Mouse (Mus musculus): Measurements from ENCODE around the gene Gm12253. TPM values are rescaled to one million over a fixed set of nuclear protein-coding genes. Genes with fewer than 3 reads are reported as not detected.

Gm12253 gene
- polyA plus RNA-seq (2015; fragmentation: Nextera tagmentation; extraction: Ambion mirVana) = not detected in 2 replicates

DNA sequence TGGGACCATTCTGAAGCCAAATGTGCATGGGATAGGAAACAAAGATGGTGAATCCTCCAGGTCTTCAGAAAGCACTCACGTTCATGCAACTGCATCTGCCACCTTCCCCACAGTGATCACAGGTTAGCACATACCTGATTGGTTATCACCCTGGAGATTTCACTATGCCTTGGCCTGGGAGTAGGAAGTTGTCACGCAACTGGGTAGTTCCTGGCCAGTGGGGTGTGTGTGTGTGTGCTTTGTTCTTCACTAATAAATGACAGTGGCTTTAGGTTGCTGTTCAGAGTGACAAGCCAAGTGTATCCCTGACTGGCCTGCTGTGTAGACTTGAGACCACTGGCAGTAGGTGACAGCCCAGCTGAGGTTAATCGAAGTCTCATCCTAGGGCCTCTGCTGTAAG lies at the start of gene Gm12253:
Gm12253 (plus strand) TSS at position 301 of the 400 bp plus-strand sequence.
- H3K27ac ChIP-seq (replicated peaks) = no peak within 1 kb of the TSS
- WGBS (ENCODE audit: insufficient replicate concordance) = 59% methylated on average over 3 of the region's 3 CpGs
- H3K4me3 ChIP-seq (replicated peaks) = no peak within 1 kb of the TSS
- ATAC-seq (ENCODE audit: insufficient read depth) = no peak
- H3K9me3 ChIP-seq (replicated peaks) = no peaks in the 10 kb centered on the region
- H3K4me1 ChIP-seq (replicated peaks) = no peaks in the 10 kb centered on the region
- H3K27me3 ChIP-seq = no peaks in the 10 kb centered on the region; the same call in 1 of the 2 replicates
- no peaks in the 10 kb centered on the region for H3K36me3 ChIP-seq (replicated peaks)
- H3K4me2 ChIP-seq = no peak within 1 kb of the TSS
- H3K9ac ChIP-seq = no peak within 1 kb of the TSS

- Histone ChIP-seq H3K27ac (replicated peaks) (no peak overlapping the region), H3K9ac (no peak overlapping the region), H3K9me3 (replicated peaks) (no peaks in the 10 kb centered on the region), H3K36me3 (replicated peaks) (no peaks in the 10 kb centered on the region), H3K4me2 (no peak overlapping the region), H3K4me1 (replicated peaks) (no peaks in the 10 kb centered on the region), H3K4me3 (replicated peaks) (no peak overlapping the region), H3K27me3 (peaks cover 9% of the 10 kb centered on the region; the same call in 1 of the 2 replicates)
- ATAC-seq (ENCODE audit: insufficient read depth) = no peak
- WGBS (ENCODE audit: insufficient replicate concordance) = 44% methylated on average over 6 of the region's 6 CpGs
Measured at GRCm38 (mm10) chr11:58399985-58400645, 32.2 kb upstream of the Gm12253 start.

DNA sequence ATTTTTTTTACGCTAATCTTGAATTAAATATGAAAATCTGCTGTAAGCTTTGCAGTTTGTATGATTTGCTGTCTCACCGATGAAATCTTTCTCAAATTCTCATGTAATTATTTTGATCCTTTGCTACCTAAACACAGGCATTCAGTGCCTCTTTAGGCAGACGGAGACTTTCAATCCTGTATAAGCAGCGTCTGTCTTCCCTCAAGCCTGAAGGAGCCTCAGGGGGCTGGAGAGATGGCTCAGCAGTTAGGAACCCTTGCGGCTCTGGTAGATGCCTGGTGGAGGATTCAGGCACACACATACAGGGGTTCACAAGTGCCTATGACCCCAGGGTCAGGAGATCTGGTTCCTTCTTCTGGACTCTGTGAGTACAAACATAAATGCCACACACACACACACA lies 31.7 kb upstream of the Gm12253 start:
- H3K27me3 ChIP-seq = peaks cover 9% of the 10 kb centered on the region; the same call in 1 of the 2 replicates
- no peak overlapping the region for H3K4me3 ChIP-seq (replicated peaks)
- no peak overlapping the region for H3K4me2 ChIP-seq
- H3K9me3 ChIP-seq (replicated peaks) = no peaks in the 10 kb centered on the region
- H3K9ac ChIP-seq = no peak overlapping the region
- H3K36me3 ChIP-seq (replicated peaks) = no peaks in the 10 kb centered on the region
- ATAC-seq (ENCODE audit: insufficient read depth) = no peak
- H3K27ac ChIP-seq (replicated peaks) = no peak overlapping the region
- WGBS (ENCODE audit: insufficient replicate concordance) = 53% methylated on average over 5 of the region's 5 CpGs
- H3K4me1 ChIP-seq (replicated peaks) = no peaks in the 10 kb centered on the region

- H3K27me3 ChIP-seq = no peaks in the 10 kb centered on the region; the same call in 1 of the 2 replicates
- H3K4me3 ChIP-seq (replicated peaks) = no peak overlapping the region
- 71% methylated on average over 3 of the region's 3 CpGs for WGBS (ENCODE audit: insufficient replicate concordance)
Measured at GRCm38 (mm10) chr11:58408066-58408465, 24.3 kb upstream of the Gm12253 start.

GRCm38 (mm10) chr11:58418336-58418735 lies 14.0 kb upstream of the Gm12253 start:
- Histone ChIP-seq H3K36me3 (replicated peaks) (no peaks in the 10 kb centered on the region), H3K4me1 (replicated peaks) (no peaks in the 10 kb centered on the region), H3K4me3 (replicated peaks) (no peak overlapping the region), H3K9me3 (replicated peaks) (no peaks in the 10 kb centered on the region), H3K27me3 (0 out of 2 replicates have a peak, but pooled peaks cover 3% of the 10 kb centered on the region), H3K27ac (replicated peaks) (no peak overlapping the region), H3K9ac (no peak overlapping the region), H3K4me2 (no peak overlapping the region)
- ATAC-seq (ENCODE audit: insufficient read depth) = no peak
- 67% methylated on average over 3 of the region's 3 CpGs for WGBS (ENCODE audit: insufficient replicate concordance)

More at GRCm38 (mm10) chr11:58408066-58408465, 24.3 kb upstream of the Gm12253 start:
- H3K36me3 ChIP-seq (replicated peaks) = no peaks in the 10 kb centered on the region
- no peaks in the 10 kb centered on the region for H3K4me1 ChIP-seq (replicated peaks)
- H3K9me3 ChIP-seq (replicated peaks) = no peaks in the 10 kb centered on the region
- no peak overlapping the region for H3K27ac ChIP-seq (replicated peaks)
- H3K4me2 ChIP-seq = no peak overlapping the region
- H3K9ac ChIP-seq = no peak overlapping the region
- no peak for ATAC-seq (ENCODE audit: insufficient read depth)

- no peak for ATAC-seq (ENCODE audit: insufficient read depth)
- no peak within 1 kb of the TSS for H3K9ac ChIP-seq
- H3K27me3 ChIP-seq = 0 out of 2 replicates have a peak, but pooled peaks cover 3% of the 10 kb centered on the region
- H3K4me1 ChIP-seq (replicated peaks) = no peaks in the 10 kb centered on the region
- no peaks in the 10 kb centered on the region for H3K36me3 ChIP-seq (replicated peaks)
- H3K9me3 ChIP-seq (replicated peaks) = no peaks in the 10 kb centered on the region
- H3K4me2 ChIP-seq = no peak within 1 kb of the TSS
- no peak within 1 kb of the TSS for H3K4me3 ChIP-seq (replicated peaks)
- 50% methylated on average over 1 of the region's 1 CpGs for WGBS (ENCODE audit: insufficient replicate concordance)
- H3K27ac ChIP-seq (replicated peaks) = no peak within 1 kb of the TSS
Measured at GRCm38 (mm10) chr11:58420815-58421214, 11.5 kb upstream of the Gm12253 start, which contains the start of gene 1810065E05Rik. Gene 1810065E05Rik (plus strand): TSS chr11:58421111.

- H3K27ac ChIP-seq (replicated peaks) = no peak overlapping the region
- H3K36me3 ChIP-seq (replicated peaks) = no peaks in the 10 kb centered on the region
- H3K4me2 ChIP-seq = no peak overlapping the region
- H3K4me1 ChIP-seq (replicated peaks) = no peaks in the 10 kb centered on the region
- 28% methylated on average over 5 of the region's 5 CpGs for WGBS (ENCODE audit: insufficient replicate concordance)
- no peaks in the 10 kb centered on the region for H3K27me3 ChIP-seq
- H3K9ac ChIP-seq = no peak overlapping the region
- no peak for ATAC-seq (ENCODE audit: insufficient read depth)
- no peak overlapping the region for H3K4me3 ChIP-seq (replicated peaks)
- H3K9me3 ChIP-seq (replicated peaks) = no peaks in the 10 kb centered on the region
Measured at GRCm38 (mm10) chr11:58437866-58438265, 5.5 kb downstream of the Gm12253 start.

- no peaks in the 10 kb centered on the region for H3K36me3 ChIP-seq (replicated peaks)
- ATAC-seq (ENCODE audit: insufficient read depth) = no peak
- no peak within 1 kb of the TSS for H3K4me2 ChIP-seq
- H3K9ac ChIP-seq = no peak within 1 kb of the TSS
- no peak within 1 kb of the TSS for H3K27ac ChIP-seq (replicated peaks)
- H3K4me3 ChIP-seq (replicated peaks) = no peak within 1 kb of the TSS
- 77% methylated on average over 9 of the region's 9 CpGs for WGBS (ENCODE audit: insufficient replicate concordance)
- H3K27me3 ChIP-seq = no peaks in the 10 kb centered on the region
- no peaks in the 10 kb centered on the region for H3K9me3 ChIP-seq (replicated peaks)
- H3K4me1 ChIP-seq (replicated peaks) = no peaks in the 10 kb centered on the region
Measured at GRCm38 (mm10) chr11:58452759-58453158, 20.4 kb downstream of the Gm12253 start, which contains the start of gene Lypd9. Gene Lypd9 (minus strand): TSS chr11:58452923.

DNA sequence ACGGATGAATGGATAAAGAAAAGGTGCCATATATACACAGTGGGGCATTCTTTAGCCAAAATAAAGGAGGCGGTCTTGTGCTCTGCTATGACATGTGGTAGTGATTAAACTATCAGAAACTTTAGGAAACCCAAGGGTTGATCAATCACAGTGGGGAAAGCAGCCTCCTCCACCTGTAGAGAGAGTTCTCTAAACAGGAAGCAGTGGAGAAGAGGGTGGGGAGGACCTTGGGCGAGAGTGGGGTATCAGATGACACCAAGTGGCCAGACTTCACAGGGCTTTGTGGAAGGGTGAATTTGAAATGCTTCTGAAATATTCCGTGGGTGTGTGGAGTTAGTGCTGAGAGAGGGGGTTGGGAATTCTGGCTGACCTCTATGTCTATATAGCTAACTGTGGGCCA lies 21.2 kb downstream of the Gm12253 start:
- WGBS (ENCODE audit: insufficient replicate concordance) = 45% methylated on average over 4 of the region's 4 CpGs
- Histone ChIP-seq H3K4me1 (replicated peaks) (no peaks in the 10 kb centered on the region), H3K36me3 (replicated peaks) (no peaks in the 10 kb centered on the region), H3K4me2 (no peak overlapping the region), H3K9ac (no peak overlapping the region), H3K4me3 (replicated peaks) (no peak overlapping the region), H3K27ac (replicated peaks) (no peak overlapping the region), H3K27me3 (no peaks in the 10 kb centered on the region), H3K9me3 (replicated peaks) (no peaks in the 10 kb centered on the region)
- ATAC-seq (ENCODE audit: insufficient read depth) = no peak

GRCm38 (mm10) chr11:58462170-58462569 lies 29.8 kb downstream of the Gm12253 start, which contains the start of gene Olfr30:
Gene Olfr30 (minus strand): TSS chr11:58462270.
- Histone ChIP-seq H3K9me3 (replicated peaks) (no peaks in the 10 kb centered on the region), H3K4me3 (replicated peaks) (no peak within 1 kb of the TSS), H3K4me2 (no peak within 1 kb of the TSS), H3K27ac (replicated peaks) (no peak within 1 kb of the TSS), H3K27me3 (no peaks in the 10 kb centered on the region), H3K36me3 (replicated peaks) (no peaks in the 10 kb centered on the region), H3K4me1 (replicated peaks) (no peaks in the 10 kb centered on the region), H3K9ac (no peak within 1 kb of the TSS)
- no peak for ATAC-seq (ENCODE audit: insufficient read depth)

All from liver, embryonic 15.5 days (tissue).